Mouse (Mus musculus): ENCODE results near the gene Kcnip4. TPM values are rescaled to one million over a fixed set of nuclear protein-coding genes. Genes with fewer than 3 reads are reported as not detected.
A peak's percentile ranks its signal among the peaks of the same experiment; 100 is the strongest.

Gene Kcnip4
- polyA plus RNA-seq, 1 experiment from 2014 or later: 0.51 TPM

GRCm38 (mm10) chr5:48483112-48483511 is 1041.6 kb downstream of the Kcnip4 start:
- Histone ChIP-seq H3K4me2 (no peak overlapping the region), H3K4me3 (no peak overlapping the region), H3K4me1 (no peaks in the 10 kb centered on the region), H3K9me3 (no peaks in the 10 kb centered on the region), H3K9ac (no peak overlapping the region), H3K27ac (replicated peaks) (no peak overlapping the region), H3K27me3 (replicated peaks) (no peaks in the 10 kb centered on the region), H3K36me3 (no peaks in the 10 kb centered on the region)
- 68% methylated on average over 2 of the region's 2 CpGs for WGBS
- no peak for ATAC-seq (ENCODE audit: extremely low read depth, insufficient number of reproducible peaks, low FRiP score, low TSS enrichment)

- Histone ChIP-seq H3K9ac (no peak overlapping the region), H3K27ac (replicated peaks) (no peak overlapping the region), H3K9me3 (no peaks in the 10 kb centered on the region), H3K4me3 (no peak overlapping the region), H3K4me2 (no peak overlapping the region), H3K27me3 (replicated peaks) (no peaks in the 10 kb centered on the region), H3K36me3 (no peaks in the 10 kb centered on the region), H3K4me1 (no peaks in the 10 kb centered on the region)
- WGBS: 53% methylated on average over 2 of the region's 2 CpGs
- no peak for ATAC-seq (ENCODE audit: extremely low read depth, insufficient number of reproducible peaks, low FRiP score, low TSS enrichment)
These were observed 1064.5 kb downstream of the Kcnip4 start for GRCm38 (mm10) chr5:48460221-48460620.

- Histone ChIP-seq H3K27ac (replicated peaks) (no peak overlapping the region), H3K36me3 (no peaks in the 10 kb centered on the region), H3K4me2 (no peak overlapping the region), H3K4me1 (no peaks in the 10 kb centered on the region), H3K9me3 (no peaks in the 10 kb centered on the region), H3K9ac (no peak overlapping the region), H3K27me3 (replicated peaks) (no peaks in the 10 kb centered on the region), H3K4me3 (no peak overlapping the region)
- no peak for ATAC-seq (ENCODE audit: extremely low read depth, insufficient number of reproducible peaks, low FRiP score, low TSS enrichment)
- WGBS: 57% methylated on average over 1 of the region's 1 CpGs
These were observed 1075.8 kb downstream of the Kcnip4 start for GRCm38 (mm10) chr5:48448888-48449287.

GRCm38 (mm10) chr5:48430459-48430858 is 1094.2 kb downstream of the Kcnip4 start:
- H3K4me2 ChIP-seq: no peak overlapping the region
- H3K4me3 ChIP-seq: no peak overlapping the region
- H3K27ac ChIP-seq (replicated peaks): no peak overlapping the region
- no peak for ATAC-seq (ENCODE audit: extremely low read depth, insufficient number of reproducible peaks, low FRiP score, low TSS enrichment)
- H3K9ac ChIP-seq: no peak overlapping the region
- H3K9me3 ChIP-seq: no peaks in the 10 kb centered on the region
- no peaks in the 10 kb centered on the region for H3K4me1 ChIP-seq
- H3K36me3 ChIP-seq: no peaks in the 10 kb centered on the region
- H3K27me3 ChIP-seq (replicated peaks): no peaks in the 10 kb centered on the region

GRCm38 (mm10) chr5:48421957-48422356 is 1102.8 kb downstream of the Kcnip4 start:
- Histone ChIP-seq H3K4me1 (no peaks in the 10 kb centered on the region), H3K4me2 (no peak overlapping the region), H3K36me3 (no peaks in the 10 kb centered on the region), H3K4me3 (no peak overlapping the region), H3K27ac (replicated peaks) (no peak overlapping the region), H3K9ac (no peak overlapping the region), H3K9me3 (no peaks in the 10 kb centered on the region), H3K27me3 (replicated peaks) (no peaks in the 10 kb centered on the region)
- no peak for ATAC-seq (ENCODE audit: extremely low read depth, insufficient number of reproducible peaks, low FRiP score, low TSS enrichment)
- WGBS: 66% methylated on average over 1 of the region's 1 CpGs

- Histone ChIP-seq H3K36me3 (no peaks in the 10 kb centered on the region), H3K4me1 (no peaks in the 10 kb centered on the region), H3K4me2 (no peak overlapping the region), H3K27ac (replicated peaks) (no peak overlapping the region), H3K9me3 (no peaks in the 10 kb centered on the region), H3K27me3 (replicated peaks) (no peaks in the 10 kb centered on the region), H3K4me3 (no peak overlapping the region), H3K9ac (no peak overlapping the region)
- no peak for ATAC-seq (ENCODE audit: extremely low read depth, insufficient number of reproducible peaks, low FRiP score, low TSS enrichment)
- 75% methylated on average over 2 of the region's 2 CpGs for WGBS
These were observed 1105.0 kb downstream of the Kcnip4 start for GRCm38 (mm10) chr5:48419741-48420140.

- no peak overlapping the region for H3K9ac ChIP-seq
- no peaks in the 10 kb centered on the region for H3K9me3 ChIP-seq
- H3K4me1 ChIP-seq: peaks cover 10% of the 10 kb centered on the region
- H3K27ac ChIP-seq (replicated peaks): no peak overlapping the region
- no peak for ATAC-seq (ENCODE audit: extremely low read depth, insufficient number of reproducible peaks, low FRiP score, low TSS enrichment)
- no peak overlapping the region for H3K4me3 ChIP-seq
- peaks cover 5% of the 10 kb centered on the region for H3K36me3 ChIP-seq
- H3K4me2 ChIP-seq: no peak overlapping the region
- WGBS: 92% methylated on average over 4 of the region's 4 CpGs
- H3K27me3 ChIP-seq (replicated peaks): no peaks in the 10 kb centered on the region
These were observed 1112.4 kb downstream of the Kcnip4 start for GRCm38 (mm10) chr5:48412261-48412660.

- Histone ChIP-seq H3K36me3 (peaks cover 5% of the 10 kb centered on the region), H3K9ac (no peak overlapping the region), H3K4me2 (no peak overlapping the region), H3K4me1 (peaks cover 10% of the 10 kb centered on the region), H3K9me3 (no peaks in the 10 kb centered on the region), H3K27me3 (replicated peaks) (no peaks in the 10 kb centered on the region), H3K27ac (replicated peaks) (no peak overlapping the region), H3K4me3 (no peak overlapping the region)
- no peak for ATAC-seq (ENCODE audit: extremely low read depth, insufficient number of reproducible peaks, low FRiP score, low TSS enrichment)
- 76% methylated on average over 4 of the region's 4 CpGs for WGBS
These were observed 1113.2 kb downstream of the Kcnip4 start for GRCm38 (mm10) chr5:48411462-48411861.

- H3K27ac ChIP-seq (replicated peaks): no peak overlapping the region
- no peak overlapping the region for H3K4me2 ChIP-seq
- no peak for ATAC-seq (ENCODE audit: extremely low read depth, insufficient number of reproducible peaks, low FRiP score, low TSS enrichment)
- H3K9me3 ChIP-seq: no peaks in the 10 kb centered on the region
- no peak overlapping the region for H3K9ac ChIP-seq
- H3K36me3 ChIP-seq: peaks cover 6% of the 10 kb centered on the region
- no peak overlapping the region for H3K4me3 ChIP-seq
- WGBS: 82% methylated on average over 5 of the region's 5 CpGs
- H3K27me3 ChIP-seq (replicated peaks): no peaks in the 10 kb centered on the region
- peaks cover 10% of the 10 kb centered on the region for H3K4me1 ChIP-seq
These were observed 1114.4 kb downstream of the Kcnip4 start for GRCm38 (mm10) chr5:48410348-48410747.

GRCm38 (mm10) chr5:48408276-48408675 is 1116.4 kb downstream of the Kcnip4 start:
- Histone ChIP-seq H3K4me1 (peaks cover 10% of the 10 kb centered on the region), H3K9me3 (no peaks in the 10 kb centered on the region), H3K27ac (replicated peaks) (no peak overlapping the region), H3K4me2 (no peak overlapping the region), H3K4me3 (no peak overlapping the region), H3K27me3 (replicated peaks) (no peaks in the 10 kb centered on the region), H3K36me3 (peaks cover 8% of the 10 kb centered on the region; the same call in 1 of the 2 replicates), H3K9ac (no peak overlapping the region)
- 18% methylated on average over 4 of the region's 4 CpGs for WGBS
- no peak for ATAC-seq (ENCODE audit: extremely low read depth, insufficient number of reproducible peaks, low FRiP score, low TSS enrichment)

GRCm38 (mm10) chr5:48402497-48402896 is 1122.2 kb downstream of the Kcnip4 start:
- WGBS: 49% methylated on average over 3 of the region's 3 CpGs
- Histone ChIP-seq H3K9ac (no peak overlapping the region), H3K4me2 (no peak overlapping the region), H3K36me3 (peaks cover 20% of the 10 kb centered on the region), H3K4me1 (peaks cover 7% of the 10 kb centered on the region), H3K4me3 (no peak overlapping the region), H3K27ac (replicated peaks) (peak overlapping the region; percentile 39), H3K27me3 (replicated peaks) (no peaks in the 10 kb centered on the region), H3K9me3 (no peaks in the 10 kb centered on the region)
- 0 out of 2 replicates have a peak, but pooled peaks have one; percentile 42 for ATAC-seq (ENCODE audit: extremely low read depth, insufficient number of reproducible peaks, low FRiP score, low TSS enrichment)

- under 1% methylated on average over 44 of the region's 44 CpGs for WGBS
- peaks cover 12% of the 10 kb centered on the region for H3K4me1 ChIP-seq
- peaks cover 26% of the 10 kb centered on the region for H3K36me3 ChIP-seq
- no peaks in the 10 kb centered on the region for H3K27me3 ChIP-seq (replicated peaks)
- ATAC-seq (ENCODE audit: extremely low read depth, insufficient number of reproducible peaks, low FRiP score, low TSS enrichment): peak; percentile 91
- peak overlapping the region; percentile 84 for H3K4me2 ChIP-seq
- H3K4me3 ChIP-seq: peak overlapping the region; percentile 96
- no peaks in the 10 kb centered on the region for H3K9me3 ChIP-seq
- peak overlapping the region; percentile 90 for H3K9ac ChIP-seq
- peak overlapping the region; percentile 76 for H3K27ac ChIP-seq (replicated peaks)
These were observed 1152.6 kb downstream of the Kcnip4 start for GRCm38 (mm10) chr5:48371890-48372766.
